Mouse (Mus musculus): ENCODE results near the gene 1700019A02Rik. TPM values are rescaled to one million over a fixed set of nuclear protein-coding genes. Genes with fewer than 3 reads are reported as not detected.

1700019A02Rik gene
- polyA plus RNA-seq, 1 experiment from 2014 or later: not detected

- CTCF ChIA-PET: no interaction called here
- ATAC-seq (no peak), DNase-seq (ENCODE audit: low read depth, low spot score) (no peak)
- peaks cover 7% of the 10 kb centered on the region for H3K27me3 ChIP-seq
- POLR2A ChIA-PET: no interaction called here
- no peak for TF ChIP-seq CTCF (IDR thresholded peaks at IDR 0.05)
- in situ Hi-C loops (cut with MboI; ENCODE audit: low pct_unique_long_range_greater_than_20kb): no loop called here
Measured at GRCm38 (mm10) chr1:53123066-53123465, 64.4 kb downstream of the 1700019A02Rik start.

GRCm38 (mm10) chr1:53110561-53110960, 76.9 kb downstream of the 1700019A02Rik start:
- TF ChIP-seq CTCF (IDR thresholded peaks at IDR 0.05): no peak
- peaks cover 32% of the 10 kb centered on the region for H3K27me3 ChIP-seq
- DNase-seq (ENCODE audit: low read depth, low spot score): no peak
- no peak for ATAC-seq
- CTCF ChIA-PET: no interaction called here
- POLR2A ChIA-PET: interaction anchor here (0.6 kb wide), 1 partner anchor 116 kb away, joined by 3 read pairs; no protein-coding TSS in a partner anchor
- in situ Hi-C loops (cut with MboI; ENCODE audit: low pct_unique_long_range_greater_than_20kb): no loop called here

Other genes starting within 250 kb of the 1700019A02Rik start
- 0.12 TPM for gene 1700019D03Rik, start 167.5 kb downstream of the 1700019A02Rik start, polyA plus RNA-seq (2021)
- gene Mstn, start 126.0 kb downstream of the 1700019A02Rik start, polyA plus RNA-seq (2021): not detected
- gene Pms1, start 109.4 kb upstream of the 1700019A02Rik start, polyA plus RNA-seq (2021): 7.1 TPM
- 24.4 TPM for gene Ormdl1, start 109.5 kb upstream of the 1700019A02Rik start, polyA plus RNA-seq (2021)
- not detected for gene Gm28778, start 109.5 kb upstream of the 1700019A02Rik start, polyA plus RNA-seq (2021)
- gene Osgepl1, start 126.0 kb upstream of the 1700019A02Rik start, polyA plus RNA-seq (2021): 16.2 TPM
- gene Asdurf, start 165.0 kb upstream of the 1700019A02Rik start, polyA plus RNA-seq (2021): not detected
- gene Gm28551, start 165.0 kb upstream of the 1700019A02Rik start, polyA plus RNA-seq (2021): 0.13 TPM
- gene Asnsd1, start 165.1 kb upstream of the 1700019A02Rik start, polyA plus RNA-seq (2021): 33.7 TPM